Mouse (Mus musculus): ENCODE measurements around the gene Lmod2.

Gene Lmod2

GRCm38 (mm10) chr6:24642161-24642560 lies 44.6 kb downstream of the Lmod2 start:
- no peak for DNase-seq (ENCODE audit: low read depth)

DNA sequence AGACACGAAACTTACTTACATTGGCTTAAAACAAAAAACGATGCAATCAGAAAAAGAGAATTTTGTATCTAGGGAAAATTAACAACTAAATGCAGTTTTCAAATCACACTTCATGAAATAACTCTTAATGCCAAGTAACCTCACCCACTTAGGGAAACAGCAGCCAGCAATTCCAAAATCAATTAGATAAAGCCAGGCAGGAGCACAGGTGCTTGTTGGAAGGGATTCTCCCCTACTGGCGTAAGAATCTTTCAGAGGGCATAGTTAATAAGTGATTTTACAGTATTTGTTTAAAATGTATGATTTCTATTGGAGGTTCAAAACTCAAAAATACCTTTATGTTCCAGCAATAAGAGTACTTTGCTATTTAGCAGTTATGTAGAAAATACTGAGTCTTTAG lies 45.4 kb downstream of the Lmod2 start:
- no peak for DNase-seq (ENCODE audit: low read depth)

- DNase-seq (ENCODE audit: low read depth), result no peak
These were observed 47.9 kb downstream of the Lmod2 start for GRCm38 (mm10) chr6:24645346-24646053.

GRCm38 (mm10) chr6:24647103-24647691 lies 49.6 kb downstream of the Lmod2 start:
- DNase-seq (ENCODE audit: low read depth), result no peak

GRCm38 (mm10) chr6:24648403-24648802 lies 50.8 kb downstream of the Lmod2 start:
- DNase-seq (ENCODE audit: low read depth), result no peak

DNA sequence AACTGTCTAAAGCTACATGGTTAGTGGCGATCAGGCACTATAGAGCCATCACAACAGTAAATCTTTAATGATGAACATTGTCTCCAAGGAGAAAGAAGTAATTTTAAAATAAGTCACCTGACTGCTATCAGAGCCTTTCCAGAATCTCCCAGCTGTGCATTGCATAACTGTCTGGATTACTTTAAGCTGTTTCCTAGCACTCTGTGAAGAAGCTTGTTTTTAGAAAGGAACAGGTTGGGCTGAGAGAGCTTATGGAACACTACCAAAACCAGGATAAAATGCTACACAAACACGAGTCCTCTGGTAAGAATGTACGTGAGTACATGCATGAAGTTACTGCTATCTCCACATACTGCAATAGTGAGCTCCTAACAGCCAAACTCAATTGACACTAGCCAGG lies 53.2 kb downstream of the Lmod2 start:
- no peak for DNase-seq (ENCODE audit: low read depth)

GRCm38 (mm10) chr6:24651538-24651937 lies 54.0 kb downstream of the Lmod2 start:
- DNase-seq (ENCODE audit: low read depth), result no peak

Measured in naive thymus-derived CD4-positive, alpha-beta T cell, adult 2 months (primary cell).